Mouse (Mus musculus) hindbrain, embryonic 15.5 days (tissue): ENCODE measurements around the gene Cep131. TPM values are rescaled to one million over a fixed set of nuclear protein-coding genes. Genes with fewer than 3 reads are reported as not detected.

ENCODE experiments used
- ATAC-seq: fragments of 200-750 bp; cut with Nextera tagmentation; 2 replicates; pipeline ENCODE4 v1.8.0; 2017; ENCODE audit warnings: low read depth, moderate number of reproducible peaks, moderate TSS enrichment; ENCODE audit not compliant: low FRiP score
- H3K27ac ChIP-seq: fragments of 300-500 bp; sonication (generic); replicated peaks from 2 replicates; pipeline ENCODE4 v1.5.1; 2015; ENCODE audit warnings: mild to moderate bottlenecking, inconsistent platforms
- H3K27me3 ChIP-seq: fragments of 300-500 bp; sonication (generic); 2 replicates; pipeline ENCODE4 v1.6.1; 2015; ENCODE audit warnings: control low read depth, inconsistent platforms
- H3K36me3 ChIP-seq: fragments of 300-500 bp; sonication (generic); 2 replicates; pipeline ENCODE4 v1.6.1; 2015; ENCODE audit warnings: control low read depth, inconsistent platforms
- H3K4me1 ChIP-seq: fragments of 300-500 bp; sonication (generic); replicated peaks from 2 replicates; pipeline ENCODE4 v1.6.1; 2015; ENCODE audit warnings: control low read depth, inconsistent platforms
- H3K4me2 ChIP-seq: fragments of 300-500 bp; sonication (generic); 2 replicates; pipeline ENCODE4 v1.6.1; 2015; ENCODE audit warnings: moderate library complexity, mild to moderate bottlenecking, inconsistent platforms
- H3K4me3 ChIP-seq: fragments of 300-500 bp; sonication (generic); 2 replicates; pipeline ENCODE4 v1.5.1; 2015; ENCODE audit warnings: mild to moderate bottlenecking, inconsistent platforms
- H3K9ac ChIP-seq: fragments of 300-500 bp; sonication (generic); 2 replicates; pipeline ENCODE4 v1.6.1; 2015; ENCODE audit warnings: inconsistent platforms
- H3K9me3 ChIP-seq: fragments of 300-500 bp; sonication (generic); 2 replicates; pipeline ENCODE4 v1.6.1; 2016; ENCODE audit warnings: control low read depth, inconsistent platforms
- WGBS: fragments of 180-500 bp; shearing (Covaris S2); methylation state at CpG from one replicate; pipeline ENCODE4 v1.1.7; 2015; 5-methylcytosine and 5-hydroxymethylcytosine counted together
- polyA plus RNA-seq: library from polyadenylated mRNA; unstranded; fragments of >200 nt; fragmentation: Nextera tagmentation; extraction: Ambion mirVana; gene quantifications from 2 replicates; pipeline ENCODE4 v1.2.1, GENCODE M21; 2015

The Cep131 gene
- 31.0 and 32.9 TPM in 2 replicates for polyA plus RNA-seq

GRCm38 (mm10) chr11:120086702-120087152 lies at the start of gene Cep131:
TSS of gene Cep131 (minus strand) at chr11:120086827.
- under 1% methylated on average over 41 of the region's 42 CpGs for WGBS
- Histone ChIP-seq H3K27ac (peak within 1 kb of the TSS; percentile 89), H3K4me3 (peak within 1 kb of the TSS; percentile 89), H3K4me1 (peaks cover 18% of the 10 kb centered on the region), H3K36me3 (peaks cover 18% of the 10 kb centered on the region), H3K9ac (peak within 1 kb of the TSS; percentile 98), H3K27me3 (no peaks in the 10 kb centered on the region), H3K9me3 (no peaks in the 10 kb centered on the region), H3K4me2 (peak within 1 kb of the TSS; percentile 73)
- peak; percentile 99 for ATAC-seq

- Histone ChIP-seq H3K36me3 (peaks cover 12% of the 10 kb centered on the region), H3K4me2 (no peak overlapping the region), H3K4me1 (peaks cover 14% of the 10 kb centered on the region; the same call in 1 of the 2 replicates), H3K27me3 (no peaks in the 10 kb centered on the region), H3K9ac (no peak overlapping the region), H3K9me3 (no peaks in the 10 kb centered on the region), H3K27ac (no peak overlapping the region), H3K4me3 (no peak overlapping the region)
- 73% methylated on average over 8 of the region's 8 CpGs for WGBS
- 0 out of 2 replicates have a peak, but pooled peaks have one; percentile 7 for ATAC-seq
Observed at GRCm38 (mm10) chr11:120136195-120136594, 49.6 kb upstream of the Cep131 start.

GRCm38 (mm10) chr11:120134847-120135530 lies 48.4 kb upstream of the Cep131 start:
- Histone ChIP-seq H3K9me3 (no peaks in the 10 kb centered on the region), H3K4me1 (peaks cover 14% of the 10 kb centered on the region; the same call in 1 of the 2 replicates), H3K4me2 (no peak overlapping the region), H3K9ac (no peak overlapping the region), H3K4me3 (no peak overlapping the region), H3K36me3 (peaks cover 19% of the 10 kb centered on the region), H3K27ac (no peak overlapping the region), H3K27me3 (no peaks in the 10 kb centered on the region)
- WGBS: 95% methylated on average over 9 of the region's 9 CpGs
- ATAC-seq: no peak; the same call in 1 of the 2 replicates

- Histone ChIP-seq H3K36me3 (peaks cover 21% of the 10 kb centered on the region), H3K27me3 (no peaks in the 10 kb centered on the region), H3K9ac (no peak overlapping the region), H3K4me3 (no peak overlapping the region), H3K9me3 (no peaks in the 10 kb centered on the region), H3K4me2 (no peak overlapping the region), H3K27ac (no peak overlapping the region), H3K4me1 (peaks cover 14% of the 10 kb centered on the region; the same call in 1 of the 2 replicates)
- no peak for ATAC-seq
- WGBS: 95% methylated on average over 5 of the region's 5 CpGs
Observed at GRCm38 (mm10) chr11:120134148-120134547, 47.5 kb upstream of the Cep131 start.

GRCm38 (mm10) chr11:120129281-120129680 lies 42.7 kb upstream of the Cep131 start:
- H3K9ac ChIP-seq: no peak overlapping the region
- no peak for ATAC-seq
- H3K9me3 ChIP-seq: no peaks in the 10 kb centered on the region
- no peak overlapping the region for H3K27ac ChIP-seq
- H3K27me3 ChIP-seq: no peaks in the 10 kb centered on the region
- 74% methylated on average over 7 of the region's 7 CpGs for WGBS
- H3K36me3 ChIP-seq: peaks cover 40% of the 10 kb centered on the region
- no peak overlapping the region for H3K4me3 ChIP-seq
- H3K4me2 ChIP-seq: no peak overlapping the region
- H3K4me1 ChIP-seq: no peaks in the 10 kb centered on the region

- H3K9me3 ChIP-seq: no peaks in the 10 kb centered on the region
- no peaks in the 10 kb centered on the region for H3K27me3 ChIP-seq
- H3K4me2 ChIP-seq: no peak overlapping the region
- no peaks in the 10 kb centered on the region; the same call in 1 of the 2 replicates for H3K4me1 ChIP-seq
- WGBS: 88% methylated on average over 2 of the region's 2 CpGs
- no peak for ATAC-seq
- H3K36me3 ChIP-seq: peaks cover 37% of the 10 kb centered on the region
- no peak overlapping the region for H3K9ac ChIP-seq
- no peak overlapping the region for H3K27ac ChIP-seq
- no peak overlapping the region for H3K4me3 ChIP-seq
Observed at GRCm38 (mm10) chr11:120126845-120127244, 40.2 kb upstream of the Cep131 start.

- H3K4me1 ChIP-seq: peaks cover 18% of the 10 kb centered on the region
- no peak overlapping the region for H3K27ac ChIP-seq
- H3K4me3 ChIP-seq: no peak overlapping the region
- WGBS: 79% methylated on average over 12 of the region's 12 CpGs
- H3K27me3 ChIP-seq: no peaks in the 10 kb centered on the region
- H3K9me3 ChIP-seq: no peaks in the 10 kb centered on the region
- H3K4me2 ChIP-seq: no peak overlapping the region
- H3K9ac ChIP-seq: no peak overlapping the region
- 0 out of 2 replicates have a peak, but pooled peaks have one; percentile 20 for ATAC-seq
- peaks cover 5% of the 10 kb centered on the region; the same call in 1 of the 2 replicates for H3K36me3 ChIP-seq
Observed at GRCm38 (mm10) chr11:120122126-120122525, 35.5 kb upstream of the Cep131 start.

- no peaks in the 10 kb centered on the region for H3K27me3 ChIP-seq
- H3K9me3 ChIP-seq: no peaks in the 10 kb centered on the region
- no peak overlapping the region for H3K4me2 ChIP-seq
- H3K4me3 ChIP-seq: no peak overlapping the region
- no peak overlapping the region for H3K9ac ChIP-seq
- no peak for ATAC-seq
- peak overlapping the region; percentile 25; the same call in 1 of the 2 replicates for H3K27ac ChIP-seq
- H3K4me1 ChIP-seq: peaks cover 18% of the 10 kb centered on the region
- peaks cover 10% of the 10 kb centered on the region; the same call in 1 of the 2 replicates for H3K36me3 ChIP-seq
- 77% methylated on average over 17 of the region's 17 CpGs for WGBS
Observed at GRCm38 (mm10) chr11:120120642-120121420, 34.2 kb upstream of the Cep131 start.

- Histone ChIP-seq H3K27ac (peak overlapping the region; percentile 48), H3K4me2 (no peak overlapping the region), H3K4me1 (peaks cover 18% of the 10 kb centered on the region), H3K36me3 (peaks cover 16% of the 10 kb centered on the region; the same call in 1 of the 2 replicates), H3K9me3 (no peaks in the 10 kb centered on the region), H3K27me3 (no peaks in the 10 kb centered on the region), H3K4me3 (no peak overlapping the region), H3K9ac (no peak overlapping the region; the same call in 1 of the 2 replicates)
- no peak for ATAC-seq
- 73% methylated on average over 10 of the region's 10 CpGs for WGBS
Observed at GRCm38 (mm10) chr11:120119936-120120541, 33.4 kb upstream of the Cep131 start.

- H3K9me3 ChIP-seq: no peaks in the 10 kb centered on the region
- no peak for ATAC-seq
- peaks cover 18% of the 10 kb centered on the region for H3K4me1 ChIP-seq
- H3K9ac ChIP-seq: no peak overlapping the region
- H3K4me2 ChIP-seq: no peak overlapping the region
- H3K36me3 ChIP-seq: peaks cover 20% of the 10 kb centered on the region; the same call in 1 of the 2 replicates
- WGBS: 96% methylated on average over 7 of the region's 7 CpGs
- no peak overlapping the region for H3K4me3 ChIP-seq
- H3K27ac ChIP-seq: no peak overlapping the region
- H3K27me3 ChIP-seq: no peaks in the 10 kb centered on the region
Observed at GRCm38 (mm10) chr11:120119108-120119507, 32.5 kb upstream of the Cep131 start.

- Histone ChIP-seq H3K9me3 (no peaks in the 10 kb centered on the region), H3K27me3 (no peaks in the 10 kb centered on the region), H3K4me2 (no peak overlapping the region), H3K36me3 (peaks cover 20% of the 10 kb centered on the region; the same call in 1 of the 2 replicates), H3K9ac (no peak overlapping the region), H3K27ac (no peak overlapping the region), H3K4me3 (no peak overlapping the region), H3K4me1 (peaks cover 18% of the 10 kb centered on the region)
- ATAC-seq: no peak
- WGBS: 91% methylated on average over 2 of the region's 2 CpGs
Observed at GRCm38 (mm10) chr11:120117626-120118025, 31.0 kb upstream of the Cep131 start.
